Mouse (Mus musculus) ES-E14 (cell line): ENCODE results near the gene Gm28539. TPM values are rescaled to one million over a fixed set of nuclear protein-coding genes. Genes with fewer than 3 reads are reported as not detected.
A peak's percentile ranks its signal among the peaks of the same experiment; 100 is the strongest.

ENCODE experiments used
- DNase-seq: peaks from one replicate; pipeline ENCODE4 v3.0.0-alpha.2; 2013; ENCODE audit warnings: low read depth, low spot score
- H3K27ac ChIP-seq: 2 replicates; pipeline ENCODE4 v1.5.1; 2012; ENCODE audit warnings: low read depth, mild to moderate bottlenecking, low read length, moderate library complexity, mixed read lengths; ENCODE audit not compliant: poor library complexity, insufficient read depth, severe bottlenecking
- H3K36me3 ChIP-seq: 2 replicates; pipeline ENCODE4 v1.6.1; 2012; ENCODE audit warnings: mild to moderate bottlenecking, low read length, moderate library complexity, mixed read lengths; ENCODE audit not compliant: control insufficient read depth, poor library complexity, insufficient read depth, severe bottlenecking
- H3K4me1 ChIP-seq, 2 experiments: fragments of 150-350 bp in 1 of 2; sonication (generic) in 1 of 2; 2 replicates each; pipeline ENCODE4 v1.6.1; 2012; ENCODE audit warnings: low read length in 2 of 2, mild to moderate bottlenecking in 1 of 2, mixed read lengths in 1 of 2; ENCODE audit not compliant: control insufficient read depth in 2 of 2, insufficient read depth in 2 of 2, poor library complexity in 1 of 2
- H3K4me3 ChIP-seq, 2 experiments: fragments of 150-350 bp in 1 of 2; sonication (generic) in 1 of 2; 2 replicates each; pipeline ENCODE4 v1.5.1; 2012; ENCODE audit warnings: low read length in 2 of 2, low read depth in 1 of 2, mild to moderate bottlenecking in 1 of 2, mixed read lengths in 1 of 2; ENCODE audit not compliant: insufficient read depth in 1 of 2, poor library complexity in 1 of 2, severe bottlenecking in 1 of 2
- H3K9ac ChIP-seq: 2 replicates; pipeline ENCODE4 v1.6.1; 2012; ENCODE audit warnings: low read depth, mild to moderate bottlenecking, low read length, mixed read lengths; ENCODE audit not compliant: poor library complexity, insufficient read depth, severe bottlenecking
- H3K9me3 ChIP-seq: fragments of 150-350 bp; sonication (generic); 2 replicates; pipeline ENCODE4 v1.6.1; 2012; ENCODE audit warnings: low read depth, mild to moderate bottlenecking, low read length; ENCODE audit not compliant: control insufficient read depth, insufficient read depth
- CHD2 ChIP-seq: IDR thresholded peaks from 2 replicates; pipeline ENCODE4 v1.6.1; 2014; ENCODE audit warnings: mild to moderate bottlenecking, low read depth, low read length, inconsistent platforms
- HCFC1 ChIP-seq: IDR thresholded peaks from 2 replicates; pipeline ENCODE4 v1.6.1; 2012; ENCODE audit warnings: low read length, inconsistent platforms, borderline replicate concordance; ENCODE audit not compliant: insufficient read depth
- MAFK ChIP-seq: IDR thresholded peaks from 2 replicates; pipeline ENCODE4 v1.6.1; 2014; ENCODE audit warnings: mild to moderate bottlenecking, low read depth, low read length, inconsistent platforms; ENCODE audit not compliant: insufficient read depth
- ZC3H11A ChIP-seq: IDR thresholded peaks from 2 replicates; pipeline ENCODE4 v1.6.1; 2012; ENCODE audit warnings: low read depth, mild to moderate bottlenecking, inconsistent platforms, low read length, borderline replicate concordance
- ZNF384 ChIP-seq: IDR thresholded peaks from 2 replicates; pipeline ENCODE4 v1.6.1; 2012; ENCODE audit warnings: low read depth, low read length, inconsistent platforms
- in situ Hi-C, 2 experiments: fragments of 600-800 bp; cut with MboI; formaldehyde crosslinking; loops; one replicate each; pipeline ENCODE4 v1.15.1; 2025; ENCODE audit warnings: low sequenced_read_pairs in 2 of 2, inconsistent platforms in 1 of 2; ENCODE audit not compliant: unreplicated experiment in 2 of 2
- total RNA-seq: library from RNA; depleted of rRNA; stranded (reverse); fragments of 300-350 nt; gene quantifications from 2 replicates; pipeline ENCODE4 v1.2.3, GENCODE M21; 2012; rRNA removed

The Gm28539 gene
- 1.4 TPM in 1 of 2 replicates, not detected in the other for total RNA-seq

DNA sequence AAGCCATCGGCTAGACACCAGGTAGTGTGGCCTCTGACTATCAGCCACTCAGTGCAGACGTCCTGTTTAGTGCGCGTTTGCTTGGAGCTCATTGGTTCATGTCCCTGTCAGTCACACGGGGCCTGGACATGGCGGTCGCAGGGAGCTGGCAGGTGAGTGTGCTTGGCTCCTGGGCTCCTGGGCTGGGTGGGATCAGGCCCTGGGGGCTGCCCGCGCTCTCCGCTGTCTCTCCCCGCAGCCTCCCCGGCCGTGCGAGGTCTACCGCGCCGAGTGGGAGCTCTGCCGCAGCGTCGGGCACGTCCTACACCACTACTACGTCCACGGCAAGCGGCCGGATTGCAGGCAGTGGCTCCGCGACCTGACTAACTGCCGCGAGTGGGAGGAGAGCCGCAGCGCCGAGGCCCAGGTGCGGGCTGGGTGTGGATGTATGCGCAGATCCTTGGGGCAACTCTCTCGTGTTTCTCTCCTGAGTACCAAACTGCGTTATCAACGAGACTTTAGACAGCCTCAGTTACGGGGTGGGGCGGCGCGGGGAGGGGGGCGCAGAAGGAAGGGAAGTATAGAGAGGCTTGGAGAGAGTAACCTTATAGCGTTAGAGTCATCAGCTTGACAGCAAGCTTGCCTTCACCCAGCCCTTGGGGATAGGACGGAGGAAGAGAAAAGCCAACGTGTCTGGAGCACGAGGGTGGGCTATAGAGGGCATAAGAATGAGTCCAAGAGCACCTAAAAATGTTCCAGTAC lies at the start of gene Gm28539, which contains the start of gene 2510002D24Rik:
Gene Gm28539 (plus strand): TSS at position 117 of the 741 bp plus-strand sequence.
Gene 2510002D24Rik (plus strand): TSS at position 111 of the 741 bp plus-strand sequence.
- DNase-seq: peak; percentile 94
- Histone ChIP-seq H3K4me1 (no peaks in the 10 kb centered on the region), H3K9ac (peak within 1 kb of the TSS; percentile 87), H3K36me3 (peaks cover 6% of the 10 kb centered on the region; the same call in 1 of the 2 replicates), H3K9me3 (no peaks in the 10 kb centered on the region), H3K27ac (peak within 1 kb of the TSS; percentile 16; the same call in 1 of the 2 replicates), H3K4me3 (peak within 1 kb of the TSS; percentile 78 to 99)
- peak; percentile 73 for TF ChIP-seq CHD2
- no peak for TF ChIP-seq HCFC1
- in situ Hi-C loops: no loop called here

DNA sequence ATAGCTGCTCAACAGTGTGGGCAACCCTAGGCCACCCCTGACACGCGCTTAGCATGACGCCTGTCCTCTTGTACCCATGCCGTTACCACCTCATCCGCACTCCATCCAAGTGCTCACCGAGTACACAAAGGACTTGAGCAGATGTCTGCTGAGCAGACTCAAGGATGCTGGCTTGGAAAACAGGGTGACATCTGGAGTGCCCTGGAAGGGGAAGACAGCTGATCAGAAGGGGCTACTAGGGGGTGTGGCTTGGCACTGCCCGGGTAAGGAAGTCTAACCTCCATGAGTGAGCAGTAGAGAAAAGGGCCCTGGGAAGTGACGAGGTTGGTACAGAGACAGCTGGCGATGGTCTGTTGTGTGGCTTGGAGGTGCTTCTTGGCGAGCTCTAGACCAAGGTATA lies 49.7 kb upstream of the Gm28539 start:
- Histone ChIP-seq H3K4me1 (peaks cover 0 to 10% of the 10 kb centered on the region in 2 experiments; a peak in 1 of 4 replicates), H3K4me3 (no peak overlapping the region), H3K27ac (no peak overlapping the region), H3K9me3 (no peaks in the 10 kb centered on the region), H3K36me3 (peaks cover 47% of the 10 kb centered on the region), H3K9ac (no peak overlapping the region)
- no peak for TF ChIP-seq ZNF384
- no peak for TF ChIP-seq ZC3H11A
- in situ Hi-C loops: no loop called here
- no peak for DNase-seq

DNA sequence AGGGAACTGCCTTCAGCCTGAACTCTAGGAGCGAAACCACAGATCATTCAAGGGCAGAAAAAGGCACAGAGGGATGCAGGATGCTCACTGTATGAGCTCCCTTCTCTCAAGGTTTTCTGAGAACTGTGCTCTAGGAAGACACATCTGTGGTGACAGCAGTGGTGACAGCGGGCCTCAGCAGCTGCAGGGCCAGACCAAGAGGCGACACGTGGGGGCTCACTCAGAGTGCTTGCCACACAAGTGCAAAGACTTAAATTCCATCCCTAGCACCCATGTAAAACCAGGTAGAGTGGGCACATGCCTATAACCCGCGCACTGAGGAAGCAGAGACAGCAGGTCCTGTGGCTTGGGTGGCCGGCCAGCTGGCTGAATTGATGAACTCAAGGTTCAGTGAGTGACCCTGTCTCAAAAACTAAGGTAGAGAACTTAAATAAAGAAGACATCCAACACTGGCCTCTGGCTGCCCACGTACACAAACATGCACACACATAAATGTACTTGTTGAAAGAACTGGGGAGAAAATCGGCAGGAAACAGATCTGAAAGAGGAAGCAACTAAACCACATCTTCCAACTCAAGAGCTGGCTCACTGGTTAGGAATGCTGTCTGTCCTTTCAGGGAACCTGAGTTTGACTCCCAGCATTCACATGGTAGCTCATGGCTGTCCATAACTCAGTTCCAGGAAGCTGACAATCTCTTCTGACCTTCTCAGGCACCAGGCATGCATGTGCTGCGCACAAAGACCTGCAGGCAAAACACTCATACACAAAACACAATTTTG lies 47.6 kb upstream of the Gm28539 start:
- H3K4me3 ChIP-seq: no peak overlapping the region
- no peak for DNase-seq
- no peak overlapping the region for H3K9ac ChIP-seq
- peaks cover 46% of the 10 kb centered on the region for H3K36me3 ChIP-seq
- in situ Hi-C loops: no loop called here
- TF ChIP-seq MAFK (no peak), CHD2 (no peak)
- H3K4me1 ChIP-seq: peaks cover 0 to 10% of the 10 kb centered on the region in 2 experiments; a peak in 1 of 4 replicates
- no peaks in the 10 kb centered on the region for H3K9me3 ChIP-seq
- H3K27ac ChIP-seq: no peak overlapping the region

DNA sequence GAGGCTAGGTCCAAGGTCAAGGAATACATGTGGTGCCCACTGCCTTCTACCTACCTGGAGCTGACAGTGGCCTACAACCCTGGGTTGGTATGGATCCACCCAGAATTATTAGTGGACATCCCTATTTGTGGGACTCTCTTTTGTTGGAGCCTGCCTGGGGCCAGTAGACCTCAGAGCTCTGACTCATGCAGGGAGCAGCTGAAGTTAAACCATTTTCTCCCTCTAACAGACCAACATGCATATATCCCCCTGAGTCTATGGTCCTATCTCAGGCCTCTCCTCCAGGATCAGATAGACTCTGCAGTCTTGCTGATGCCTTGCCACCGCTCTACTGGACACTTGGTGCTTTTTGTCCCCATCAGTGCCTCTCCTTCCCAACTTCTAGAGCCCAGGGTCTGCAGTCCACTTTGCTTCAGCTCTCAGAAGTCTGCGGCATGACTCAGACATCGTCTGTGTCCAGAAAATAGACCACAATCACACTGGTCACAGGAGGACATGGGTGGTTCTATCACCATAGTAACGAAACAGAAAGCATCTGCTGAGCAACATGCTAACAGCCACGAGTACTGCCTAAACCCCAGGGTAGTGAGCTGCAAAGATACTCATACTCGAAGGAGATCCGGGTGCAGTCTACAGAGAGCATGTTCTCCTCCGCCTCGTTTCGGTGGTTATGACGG lies 41.0 kb upstream of the Gm28539 start:
- peaks cover 57% of the 10 kb centered on the region for H3K36me3 ChIP-seq

More for the DNA sequence above, 41.0 kb upstream of the Gm28539 start:
- in situ Hi-C loops: loop anchor here (10.0 kb wide), 1 partner anchor 101 kb away; no protein-coding TSS in a partner anchor
- DNase-seq: no peak
- Histone ChIP-seq H3K9ac (no peak overlapping the region), H3K4me3 (no peak overlapping the region), H3K9me3 (no peaks in the 10 kb centered on the region), H3K4me1 (no peaks in the 10 kb centered on the region), H3K27ac (no peak overlapping the region)
- no peak for TF ChIP-seq ZNF384
- TF ChIP-seq CHD2: no peak
- TF ChIP-seq HCFC1: no peak
- TF ChIP-seq MAFK: no peak
- no peak for TF ChIP-seq ZC3H11A
